Mouse (Mus musculus): ENCODE results near the gene Zdhhc18.

DNA sequence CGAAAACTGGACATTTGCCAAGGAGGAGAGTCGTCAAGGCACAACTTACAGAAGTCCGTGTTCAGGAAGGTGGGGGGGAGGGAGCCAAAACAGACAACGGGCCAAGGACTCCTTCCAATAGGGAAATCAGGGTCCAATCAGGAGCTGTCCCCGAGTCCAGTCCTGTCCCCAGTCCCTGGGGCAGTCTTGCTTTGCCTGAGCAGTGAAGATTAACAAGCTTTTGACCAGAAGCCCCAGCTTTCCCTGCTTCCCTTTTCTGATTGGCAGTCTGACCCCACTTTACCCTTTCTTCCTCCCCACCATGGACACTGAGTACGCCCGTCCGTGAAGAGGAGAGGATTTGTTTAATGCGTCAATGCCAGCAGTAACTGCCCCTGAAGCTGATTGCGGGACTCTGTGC lies 1.5 kb upstream of the Zdhhc18 start:
- TF ChIP-seq POLR2A (IDR thresholded peaks at IDR 0.05; ENCODE audit: control insufficient read depth in 1 of 2, insufficient read depth in 1 of 2, low read depth in 1 of 2, low read length in 2 of 2, poor library complexity in 1 of 2) (no peak), ZNF384 (IDR thresholded peaks at IDR 0.05; ENCODE audit: low read depth, low read length) (no peak), MAFK (IDR thresholded peaks at IDR 0.05; ENCODE audit: borderline replicate concordance, low read depth, low read length) (no peak), TCF12 (IDR thresholded peaks at IDR 0.05; ENCODE audit: low read depth, low read length) (no peak), BHLHE40 (IDR thresholded peaks at IDR 0.05; ENCODE audit: borderline replicate concordance, low read depth, low read length) (no peak), E2F4 (IDR thresholded peaks at IDR 0.05; ENCODE audit: borderline replicate concordance, low read depth, low read length) (no peak), USF1 (IDR thresholded peaks at IDR 0.05; ENCODE audit: low read depth, low read length) (no peak), CTCF (IDR thresholded peaks at IDR 0.05 in 2 of 3, conservative IDR thresholded peaks at IDR 0.05 in 1 of 3; ENCODE audit: control insufficient read depth in 1 of 3, insufficient read depth in 1 of 3, low read depth in 2 of 3, low read length in 3 of 3, poor library complexity in 1 of 3, severe bottlenecking in 1 of 3) (no peak), RCOR1 (IDR thresholded peaks at IDR 0.05; ENCODE audit: low read depth, low read length) (no peak), ZKSCAN1 (IDR thresholded peaks at IDR 0.05; ENCODE audit: low read depth, low read length) (no peak), GATA1 (IDR thresholded peaks at IDR 0.05; ENCODE audit: low read depth, low read length) (no peak), HCFC1 (IDR thresholded peaks at IDR 0.05; ENCODE audit: low read depth, low read length) (no peak), MEF2A (IDR thresholded peaks at IDR 0.05; ENCODE audit: extremely low read depth, insufficient replicate concordance, low read depth, low read length, poor library complexity, severe bottlenecking) (no peak)
